Mouse (Mus musculus): ENCODE data around the gene Spata45. TPM values are rescaled to one million over a fixed set of nuclear protein-coding genes. Genes with fewer than 3 reads are reported as not detected.

Gene Spata45
- polyA plus RNA-seq, 1 experiment from 2014 or later = not detected

GRCm38 (mm10) chr1:191054870-191055532 lies 18.6 kb downstream of the Spata45 start:
- H3K9me3 ChIP-seq (ENCODE audit: control insufficient read depth, low read length) = no peaks in the 10 kb centered on the region
- H3K27me3 ChIP-seq (replicated peaks; ENCODE audit: control insufficient read depth, insufficient read depth, low read length) = no peaks in the 10 kb centered on the region
- H3K4me2 ChIP-seq (ENCODE audit: low read length) = no peak overlapping the region
- H3K4me1 ChIP-seq (replicated peaks; ENCODE audit: control insufficient read depth, insufficient read depth, low read length) = no peaks in the 10 kb centered on the region
- WGBS = 71% methylated on average over 8 of the region's 8 CpGs
- H3K27ac ChIP-seq (ENCODE audit: low read length) = no peak overlapping the region
- H3K36me3 ChIP-seq (ENCODE audit: control insufficient read depth, insufficient read depth) = no peaks in the 10 kb centered on the region
- H3K4me3 ChIP-seq (replicated peaks; ENCODE audit: low read length) = no peak overlapping the region
- no peak overlapping the region for H3K9ac ChIP-seq (replicated peaks; ENCODE audit: low read depth, low read length)
- ATAC-seq = no peak

- 66% methylated on average over 2 of the region's 2 CpGs for WGBS
- Histone ChIP-seq H3K36me3 (ENCODE audit: control insufficient read depth, insufficient read depth) (no peaks in the 10 kb centered on the region), H3K4me2 (ENCODE audit: low read length) (no peak overlapping the region), H3K4me1 (replicated peaks; ENCODE audit: control insufficient read depth, insufficient read depth, low read length) (no peaks in the 10 kb centered on the region), H3K9me3 (ENCODE audit: control insufficient read depth, low read length) (no peaks in the 10 kb centered on the region), H3K27me3 (replicated peaks; ENCODE audit: control insufficient read depth, insufficient read depth, low read length) (no peaks in the 10 kb centered on the region), H3K9ac (replicated peaks; ENCODE audit: low read depth, low read length) (no peak overlapping the region), H3K27ac (ENCODE audit: low read length) (no peak overlapping the region), H3K4me3 (replicated peaks; ENCODE audit: low read length) (no peak overlapping the region)
- ATAC-seq = no peak
Observed at GRCm38 (mm10) chr1:191055533-191055873, 19.1 kb downstream of the Spata45 start.

- Histone ChIP-seq H3K4me2 (ENCODE audit: low read length) (no peak overlapping the region), H3K27me3 (replicated peaks; ENCODE audit: control insufficient read depth, insufficient read depth, low read length) (no peaks in the 10 kb centered on the region), H3K27ac (ENCODE audit: low read length) (no peak overlapping the region), H3K9ac (replicated peaks; ENCODE audit: low read depth, low read length) (no peak overlapping the region), H3K36me3 (ENCODE audit: control insufficient read depth, insufficient read depth) (no peaks in the 10 kb centered on the region), H3K9me3 (ENCODE audit: control insufficient read depth, low read length) (no peaks in the 10 kb centered on the region), H3K4me3 (replicated peaks; ENCODE audit: low read length) (no peak overlapping the region), H3K4me1 (replicated peaks; ENCODE audit: control insufficient read depth, insufficient read depth, low read length) (peaks cover 5% of the 10 kb centered on the region; the same call in 1 of the 2 replicates)
- no peak for ATAC-seq
- whole genome bisulfite sequencing = 75% methylated on average over 3 of the region's 3 CpGs
Observed at GRCm38 (mm10) chr1:191057461-191057860, 21.0 kb downstream of the Spata45 start.

- 6% methylated on average over 15 of the region's 15 CpGs for WGBS
- no peaks in the 10 kb centered on the region for H3K36me3 ChIP-seq (ENCODE audit: control insufficient read depth, insufficient read depth)
- no peaks in the 10 kb centered on the region for H3K27me3 ChIP-seq (replicated peaks; ENCODE audit: control insufficient read depth, insufficient read depth, low read length)
- ATAC-seq = no peak
- H3K27ac ChIP-seq (ENCODE audit: low read length) = peak overlapping the region; percentile 30; the same call in 1 of the 2 replicates
- H3K4me2 ChIP-seq (ENCODE audit: low read length) = peak overlapping the region; percentile 92
- H3K4me1 ChIP-seq (replicated peaks; ENCODE audit: control insufficient read depth, insufficient read depth, low read length) = peaks cover 13% of the 10 kb centered on the region
- no peaks in the 10 kb centered on the region for H3K9me3 ChIP-seq (ENCODE audit: control insufficient read depth, low read length)
- H3K4me3 ChIP-seq (replicated peaks; ENCODE audit: low read length) = peak overlapping the region; percentile 65
- peak overlapping the region; percentile 72 for H3K9ac ChIP-seq (replicated peaks; ENCODE audit: low read depth, low read length)
Observed at GRCm38 (mm10) chr1:191062241-191062780, 25.9 kb downstream of the Spata45 start.

GRCm38 (mm10) chr1:191062781-191063485 lies 26.5 kb downstream of the Spata45 start, which contains the start of the genes Tatdn3 and Nsl1:
TSS of gene Tatdn3 (minus strand) at chr1:191062932.
TSS of gene Nsl1 (plus strand) at chr1:191063012.
- H3K4me2 ChIP-seq (ENCODE audit: low read length) = peak within 1 kb of the TSS; percentile 92
- peak within 1 kb of the TSS; percentile 30; the same call in 1 of the 2 replicates for H3K27ac ChIP-seq (ENCODE audit: low read length)
- peak within 1 kb of the TSS; percentile 72 for H3K9ac ChIP-seq (replicated peaks; ENCODE audit: low read depth, low read length)
- peaks cover 13% of the 10 kb centered on the region for H3K4me1 ChIP-seq (replicated peaks; ENCODE audit: control insufficient read depth, insufficient read depth, low read length)
- no peaks in the 10 kb centered on the region for H3K9me3 ChIP-seq (ENCODE audit: control insufficient read depth, low read length)
- ATAC-seq = peak; percentile 95
- WGBS = under 1% methylated on average over 56 of the region's 56 CpGs
- H3K4me3 ChIP-seq (replicated peaks; ENCODE audit: low read length) = peak within 1 kb of the TSS; percentile 65
- H3K36me3 ChIP-seq (ENCODE audit: control insufficient read depth, insufficient read depth) = no peaks in the 10 kb centered on the region
- no peaks in the 10 kb centered on the region for H3K27me3 ChIP-seq (replicated peaks; ENCODE audit: control insufficient read depth, insufficient read depth, low read length)

GRCm38 (mm10) chr1:191063700-191064099 lies 27.3 kb downstream of the Spata45 start:
- Histone ChIP-seq H3K27ac (ENCODE audit: low read length) (no peak overlapping the region), H3K9ac (replicated peaks; ENCODE audit: low read depth, low read length) (no peak overlapping the region), H3K4me3 (replicated peaks; ENCODE audit: low read length) (peak overlapping the region; percentile 65), H3K36me3 (ENCODE audit: control insufficient read depth, insufficient read depth) (no peaks in the 10 kb centered on the region), H3K9me3 (ENCODE audit: control insufficient read depth, low read length) (no peaks in the 10 kb centered on the region), H3K27me3 (replicated peaks; ENCODE audit: control insufficient read depth, insufficient read depth, low read length) (no peaks in the 10 kb centered on the region), H3K4me2 (ENCODE audit: low read length) (peak overlapping the region; percentile 92), H3K4me1 (replicated peaks; ENCODE audit: control insufficient read depth, insufficient read depth, low read length) (peaks cover 13% of the 10 kb centered on the region)
- no peak for ATAC-seq
- 67% methylated on average over 9 of the region's 9 CpGs for WGBS

GRCm38 (mm10) chr1:191064535-191064934 lies 28.1 kb downstream of the Spata45 start:
- Histone ChIP-seq H3K9ac (replicated peaks; ENCODE audit: low read depth, low read length) (no peak overlapping the region), H3K27me3 (replicated peaks; ENCODE audit: control insufficient read depth, insufficient read depth, low read length) (no peaks in the 10 kb centered on the region), H3K4me3 (replicated peaks; ENCODE audit: low read length) (no peak overlapping the region), H3K4me2 (ENCODE audit: low read length) (no peak overlapping the region), H3K4me1 (replicated peaks; ENCODE audit: control insufficient read depth, insufficient read depth, low read length) (peaks cover 13% of the 10 kb centered on the region), H3K27ac (ENCODE audit: low read length) (no peak overlapping the region), H3K36me3 (ENCODE audit: control insufficient read depth, insufficient read depth) (no peaks in the 10 kb centered on the region), H3K9me3 (ENCODE audit: control insufficient read depth, low read length) (no peaks in the 10 kb centered on the region)
- ATAC-seq = no peak
- WGBS = 86% methylated on average over 2 of the region's 2 CpGs

GRCm38 (mm10) chr1:191065188-191065587 lies 28.7 kb downstream of the Spata45 start:
- ATAC-seq = no peak

GRCm38 (mm10) chr1:191068377-191068776 lies 31.9 kb downstream of the Spata45 start:
- H3K4me3 ChIP-seq (replicated peaks; ENCODE audit: low read length) = no peak overlapping the region
- 86% methylated on average over 5 of the region's 5 CpGs for WGBS
- no peak overlapping the region for H3K9ac ChIP-seq (replicated peaks; ENCODE audit: low read depth, low read length)
- H3K9me3 ChIP-seq (ENCODE audit: control insufficient read depth, low read length) = no peaks in the 10 kb centered on the region
- no peak overlapping the region for H3K4me2 ChIP-seq (ENCODE audit: low read length)
- 0 out of 2 replicates have a peak, but pooled peaks cover 2% of the 10 kb centered on the region for H3K36me3 ChIP-seq (ENCODE audit: control insufficient read depth, insufficient read depth)
- H3K27me3 ChIP-seq (replicated peaks; ENCODE audit: control insufficient read depth, insufficient read depth, low read length) = no peaks in the 10 kb centered on the region
- H3K4me1 ChIP-seq (replicated peaks; ENCODE audit: control insufficient read depth, insufficient read depth, low read length) = peaks cover 6% of the 10 kb centered on the region
- no peak for ATAC-seq
- H3K27ac ChIP-seq (ENCODE audit: low read length) = no peak overlapping the region

More at GRCm38 (mm10) chr1:191065188-191065587, 28.7 kb downstream of the Spata45 start:
- Histone ChIP-seq H3K4me2 (ENCODE audit: low read length) (no peak overlapping the region), H3K36me3 (ENCODE audit: control insufficient read depth, insufficient read depth) (no peaks in the 10 kb centered on the region), H3K9me3 (ENCODE audit: control insufficient read depth, low read length) (no peaks in the 10 kb centered on the region), H3K27ac (ENCODE audit: low read length) (no peak overlapping the region), H3K27me3 (replicated peaks; ENCODE audit: control insufficient read depth, insufficient read depth, low read length) (no peaks in the 10 kb centered on the region), H3K9ac (replicated peaks; ENCODE audit: low read depth, low read length) (no peak overlapping the region), H3K4me3 (replicated peaks; ENCODE audit: low read length) (no peak overlapping the region), H3K4me1 (replicated peaks; ENCODE audit: control insufficient read depth, insufficient read depth, low read length) (peaks cover 13% of the 10 kb centered on the region)
- 82% methylated on average over 4 of the region's 4 CpGs for WGBS
